Mouse (Mus musculus): ENCODE measurements at regions not wholly inside any gene's neighbourhood (a gene's known extent, or its start where the extent isn't known, plus 50 kb on each side); places are given as distances from the start of the nearest gene placed in this dataset.

- intact Hi-C loops (cut with DNase I) = no loop called here
- 59% methylated on average over 6 of the region's 6 CpGs for WGBS
Observed at GRCm38 (mm10) chr2:160057211-160057610, 276.8 kb downstream of the Gm826 start.

DNA sequence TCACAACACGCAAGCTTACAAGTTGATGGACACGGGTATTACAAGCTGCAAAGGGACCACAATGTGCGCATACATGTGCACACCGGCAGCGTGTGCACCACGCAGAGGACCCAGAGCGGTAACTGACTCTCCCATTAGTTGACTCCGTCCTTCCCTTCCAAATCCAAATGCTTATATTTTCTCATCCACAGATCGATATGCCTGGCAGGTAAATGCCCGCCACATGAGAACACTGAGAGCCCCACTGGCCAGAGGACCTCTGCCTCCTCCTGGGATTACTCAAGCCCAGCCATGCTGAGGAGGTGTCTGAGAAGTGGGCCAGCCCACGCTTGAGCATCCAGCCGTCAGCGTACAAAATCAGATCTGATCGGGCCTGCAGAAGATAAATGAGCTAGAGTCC is 279.6 kb downstream of the Gm826 start:
- Histone ChIP-seq H3K4me3 (no peak overlapping the region), H3K79me2 (replicated peaks; ENCODE audit: control insufficient read depth, insufficient read depth, low read length) (no peaks in the 10 kb centered on the region), H3K4me1 (ENCODE audit: control insufficient read depth, insufficient read depth, low read length) (no peaks in the 10 kb centered on the region), H3K36me3 (ENCODE audit: control insufficient read depth, insufficient read depth, low read length) (no peaks in the 10 kb centered on the region), H3K27me3 (ENCODE audit: control insufficient read depth, insufficient read depth, low read length) (no peaks in the 10 kb centered on the region), H3K9ac (ENCODE audit: low read depth, low read length) (no peak overlapping the region), H3K27ac (no peak overlapping the region)
- no peak for DNase-seq
- 84% methylated on average over 14 of the region's 14 CpGs for WGBS
- TF ChIP-seq CTCF (IDR thresholded peaks at IDR 0.05) = no peak
- no peak for TF ChIP-seq EP300 (IDR thresholded peaks at IDR 0.05; ENCODE audit: insufficient read depth, low read depth, low read length)
- no peak for TF ChIP-seq POLR2A (IDR thresholded peaks at IDR 0.05; ENCODE audit: insufficient read depth, low read depth, low read length)
- intact Hi-C loops (cut with DNase I) = no loop called here

More at GRCm38 (mm10) chr2:160057211-160057610, 276.8 kb downstream of the Gm826 start:
- no peak overlapping the region for H3K4me3 ChIP-seq
- TF ChIP-seq POLR2A (IDR thresholded peaks at IDR 0.05; ENCODE audit: insufficient read depth, low read depth, low read length) = no peak
- no peak for TF ChIP-seq EP300 (IDR thresholded peaks at IDR 0.05; ENCODE audit: insufficient read depth, low read depth, low read length)
- no peak for TF ChIP-seq CTCF (IDR thresholded peaks at IDR 0.05)
- H3K4me1 ChIP-seq (ENCODE audit: control insufficient read depth, insufficient read depth, low read length) = no peaks in the 10 kb centered on the region; the same call in 1 of the 2 replicates
- no peaks in the 10 kb centered on the region for H3K27me3 ChIP-seq (ENCODE audit: control insufficient read depth, insufficient read depth, low read length)
- no peaks in the 10 kb centered on the region for H3K36me3 ChIP-seq (ENCODE audit: control insufficient read depth, insufficient read depth, low read length)
- H3K79me2 ChIP-seq (replicated peaks; ENCODE audit: control insufficient read depth, insufficient read depth, low read length) = no peaks in the 10 kb centered on the region
- no peak overlapping the region for H3K9ac ChIP-seq (ENCODE audit: low read depth, low read length)
- no peak overlapping the region for H3K27ac ChIP-seq
- DNase-seq = no peak

DNA sequence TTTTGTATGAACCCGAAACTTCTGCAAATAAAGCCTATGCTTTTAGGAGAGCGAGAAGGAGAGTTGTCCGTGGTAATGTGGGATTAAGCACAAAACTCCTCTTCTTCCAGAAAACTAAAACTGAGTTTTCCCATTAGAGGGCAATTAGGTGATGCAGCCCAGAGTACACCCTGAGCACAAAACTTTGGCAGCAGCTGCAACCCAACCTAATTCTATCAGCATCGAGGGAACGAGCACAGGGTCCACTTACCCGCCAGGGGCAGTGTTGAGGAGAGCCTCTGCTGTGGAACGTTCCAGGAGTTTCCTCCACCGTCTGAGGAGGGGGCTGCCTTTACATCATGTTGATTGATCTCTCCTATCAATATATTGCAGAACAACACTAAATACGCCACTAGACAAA is 285.7 kb downstream of the Gm826 start:
- WGBS = 90% methylated on average over 9 of the region's 9 CpGs
- H3K36me3 ChIP-seq (ENCODE audit: control insufficient read depth, insufficient read depth, low read length) = no peaks in the 10 kb centered on the region
- no peak for DNase-seq
- peaks cover 1% of the 10 kb centered on the region; the same call in 1 of the 2 replicates for H3K4me1 ChIP-seq (ENCODE audit: control insufficient read depth, insufficient read depth, low read length)
- H3K27me3 ChIP-seq (ENCODE audit: control insufficient read depth, insufficient read depth, low read length) = no peaks in the 10 kb centered on the region
- no peak overlapping the region for H3K4me3 ChIP-seq
- no peak overlapping the region for H3K27ac ChIP-seq
- no peak overlapping the region for H3K9ac ChIP-seq (ENCODE audit: low read depth, low read length)
- intact Hi-C loops (cut with DNase I) = no loop called here
- TF ChIP-seq POLR2A (IDR thresholded peaks at IDR 0.05; ENCODE audit: insufficient read depth, low read depth, low read length) (no peak), EP300 (IDR thresholded peaks at IDR 0.05; ENCODE audit: insufficient read depth, low read depth, low read length) (no peak), CTCF (IDR thresholded peaks at IDR 0.05) (no peak)
- H3K79me2 ChIP-seq (replicated peaks; ENCODE audit: control insufficient read depth, insufficient read depth, low read length) = no peaks in the 10 kb centered on the region

GRCm38 (mm10) chr2:160046881-160047543 is 286.9 kb downstream of the Gm826 start:
- DNase-seq = no peak
- Histone ChIP-seq H3K27ac (no peak overlapping the region), H3K4me3 (no peak overlapping the region), H3K79me2 (replicated peaks; ENCODE audit: control insufficient read depth, insufficient read depth, low read length) (no peaks in the 10 kb centered on the region), H3K27me3 (ENCODE audit: control insufficient read depth, insufficient read depth, low read length) (no peaks in the 10 kb centered on the region), H3K9ac (ENCODE audit: low read depth, low read length) (no peak overlapping the region), H3K36me3 (ENCODE audit: control insufficient read depth, insufficient read depth, low read length) (no peaks in the 10 kb centered on the region), H3K4me1 (ENCODE audit: control insufficient read depth, insufficient read depth, low read length) (peaks cover 1% of the 10 kb centered on the region; the same call in 1 of the 2 replicates)
- intact Hi-C loops (cut with DNase I) = no loop called here
- TF ChIP-seq POLR2A (IDR thresholded peaks at IDR 0.05; ENCODE audit: insufficient read depth, low read depth, low read length) = no peak
- TF ChIP-seq EP300 (IDR thresholded peaks at IDR 0.05; ENCODE audit: insufficient read depth, low read depth, low read length) = no peak
- no peak for TF ChIP-seq CTCF (IDR thresholded peaks at IDR 0.05)
- 35% methylated on average over 7 of the region's 7 CpGs for WGBS

GRCm38 (mm10) chr2:160044591-160044990 is 289.4 kb downstream of the Gm826 start:
- H3K79me2 ChIP-seq (replicated peaks; ENCODE audit: control insufficient read depth, insufficient read depth, low read length) = no peaks in the 10 kb centered on the region
- 51% methylated on average over 4 of the region's 4 CpGs for WGBS

DNA sequence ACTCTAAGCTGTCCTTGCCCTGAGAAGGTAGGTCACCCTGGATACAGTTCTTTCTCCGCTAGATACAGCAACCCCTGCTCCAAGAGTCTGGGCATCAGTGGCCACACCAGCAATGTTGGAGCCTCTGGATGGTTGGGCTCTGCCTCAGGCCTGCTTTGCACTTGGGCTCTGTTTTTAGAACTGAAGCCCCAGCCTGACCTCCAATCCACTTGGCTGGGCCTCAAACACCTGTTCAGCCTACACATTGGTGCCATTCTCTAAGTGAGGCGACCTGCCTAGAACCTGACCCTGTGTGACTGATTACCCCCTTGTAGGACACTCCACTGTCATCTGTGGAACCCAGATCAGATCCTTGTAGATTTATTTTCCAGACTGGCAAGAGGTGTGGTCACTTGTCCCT is 289.8 kb downstream of the Gm826 start:
- 57% methylated on average over 2 of the region's 2 CpGs for WGBS
- DNase-seq = peak; percentile 37 to 68
- Histone ChIP-seq H3K4me1 (ENCODE audit: control insufficient read depth, insufficient read depth, low read length) (peaks cover 1% of the 10 kb centered on the region; the same call in 1 of the 2 replicates), H3K9ac (ENCODE audit: low read depth, low read length) (no peak overlapping the region), H3K79me2 (replicated peaks; ENCODE audit: control insufficient read depth, insufficient read depth, low read length) (no peaks in the 10 kb centered on the region), H3K27ac (peak overlapping the region; percentile 43; the same call in 1 of the 2 replicates), H3K4me3 (no peak overlapping the region), H3K36me3 (ENCODE audit: control insufficient read depth, insufficient read depth, low read length) (no peaks in the 10 kb centered on the region), H3K27me3 (ENCODE audit: control insufficient read depth, insufficient read depth, low read length) (no peaks in the 10 kb centered on the region)
- intact Hi-C loops (cut with DNase I) = no loop called here
- TF ChIP-seq EP300 (IDR thresholded peaks at IDR 0.05; ENCODE audit: insufficient read depth, low read depth, low read length) (no peak), POLR2A (IDR thresholded peaks at IDR 0.05; ENCODE audit: insufficient read depth, low read depth, low read length) (no peak), CTCF (IDR thresholded peaks at IDR 0.05) (no peak)

More at GRCm38 (mm10) chr2:160044591-160044990, 289.4 kb downstream of the Gm826 start:
- H3K4me3 ChIP-seq = no peak overlapping the region
- peaks cover 1% of the 10 kb centered on the region; the same call in 1 of the 2 replicates for H3K4me1 ChIP-seq (ENCODE audit: control insufficient read depth, insufficient read depth, low read length)
- intact Hi-C loops (cut with DNase I) = no loop called here
- peak overlapping the region; percentile 43; the same call in 1 of the 2 replicates for H3K27ac ChIP-seq
- H3K36me3 ChIP-seq (ENCODE audit: control insufficient read depth, insufficient read depth, low read length) = no peaks in the 10 kb centered on the region
- TF ChIP-seq POLR2A (IDR thresholded peaks at IDR 0.05; ENCODE audit: insufficient read depth, low read depth, low read length) = no peak
- TF ChIP-seq CTCF (IDR thresholded peaks at IDR 0.05) = no peak
- TF ChIP-seq EP300 (IDR thresholded peaks at IDR 0.05; ENCODE audit: insufficient read depth, low read depth, low read length) = no peak
- H3K9ac ChIP-seq (ENCODE audit: low read depth, low read length) = no peak overlapping the region
- DNase-seq = peak in 1 of 2 experiments; percentile 30
- H3K27me3 ChIP-seq (ENCODE audit: control insufficient read depth, insufficient read depth, low read length) = no peaks in the 10 kb centered on the region

Measured in heart, adult 2 months (tissue).